Mouse (Mus musculus) MEL (cell line): ENCODE measurements around the gene Qrsl1. TPM values are rescaled to one million over a fixed set of nuclear protein-coding genes. Genes with fewer than 3 reads are reported as not detected.

Experiments
- DNase-seq: peaks from one replicate; pipeline ENCODE4 v3.0.0; 2011; ENCODE audit warnings: low read depth, low spot score
- H3K27ac ChIP-seq: 2 replicates; pipeline ENCODE4 v1.5.1; 2012; ENCODE audit warnings: low read depth, mild to moderate bottlenecking, control low read depth, low read length, moderate library complexity; ENCODE audit not compliant: control insufficient read depth
- H3K27me3 ChIP-seq, 2 experiments: fragments of 150-350 bp in 1 of 2; sonication (generic) in 1 of 2; 2 replicates each; pipeline ENCODE4 v1.6.1; 2012; ENCODE audit warnings: low read length in 2 of 2, mild to moderate bottlenecking in 2 of 2, improper control_type of control experiment in 1 of 2, moderate library complexity in 1 of 2; ENCODE audit not compliant: insufficient read depth in 2 of 2, control insufficient read depth in 1 of 2
- H3K36me3 ChIP-seq, 2 experiments: 2 replicates each; pipeline ENCODE4 v1.6.1; 2012 to 2014; ENCODE audit warnings: low read length in 2 of 2, improper control_type of control experiment in 1 of 2, inconsistent platforms in 1 of 2, mild to moderate bottlenecking in 1 of 2; ENCODE audit not compliant: insufficient read depth in 2 of 2, control insufficient read depth in 1 of 2
- H3K4me1 ChIP-seq, 2 experiments: fragments of 150-350 bp in 1 of 2; sonication (generic) in 1 of 2; 2 replicates each; pipeline ENCODE4 v1.6.1; 2012; ENCODE audit warnings: low read length in 2 of 2, improper control_type of control experiment in 1 of 2, mild to moderate bottlenecking in 1 of 2; ENCODE audit not compliant: insufficient read depth in 2 of 2, control insufficient read depth in 1 of 2
- H3K4me3 ChIP-seq, 2 experiments: fragments of 150-350 bp in 1 of 2; sonication (generic) in 1 of 2; 2 replicates each; pipeline ENCODE4 v1.5.1; 2012; ENCODE audit warnings: low read depth in 2 of 2, low read length in 2 of 2, mild to moderate bottlenecking in 2 of 2, moderate library complexity in 2 of 2, control low read depth in 1 of 2, improper control_type of control experiment in 1 of 2; ENCODE audit not compliant: control insufficient read depth in 1 of 2, insufficient read depth in 1 of 2
- H3K79me2 ChIP-seq: 2 replicates; pipeline ENCODE4 v1.6.1; 2012; ENCODE audit warnings: mild to moderate bottlenecking, low read length, moderate library complexity; ENCODE audit not compliant: control insufficient read depth, poor library complexity, insufficient read depth
- H3K9ac ChIP-seq: 2 replicates; pipeline ENCODE4 v1.6.1; 2012; ENCODE audit warnings: low read depth, mild to moderate bottlenecking, control low read depth, low read length, moderate library complexity; ENCODE audit not compliant: control insufficient read depth, poor library complexity, severe bottlenecking
- H3K9me3 ChIP-seq: fragments of 150-350 bp; sonication (generic); replicated peaks from 2 replicates; pipeline ENCODE4 v1.6.1; 2012; ENCODE audit warnings: mild to moderate bottlenecking, low read length, improper control_type of control experiment, moderate library complexity; ENCODE audit not compliant: insufficient read depth
- CHD1 ChIP-seq: IDR thresholded peaks from 2 replicates; pipeline ENCODE4 v1.6.1; 2012; ENCODE audit warnings: low read depth, mild to moderate bottlenecking, inconsistent platforms, low read length, improper control_type of control experiment
- CHD2 ChIP-seq: IDR thresholded peaks from 2 replicates; pipeline ENCODE4 v1.6.1; 2011; ENCODE audit warnings: low read length, improper control_type of control experiment
- E2F4 ChIP-seq: IDR thresholded peaks from 2 replicates; pipeline ENCODE4 v1.6.1; 2011; ENCODE audit warnings: low read depth, low read length, improper control_type of control experiment, borderline replicate concordance
- HCFC1 ChIP-seq: IDR thresholded peaks from 2 replicates; pipeline ENCODE4 v1.6.1; 2012; ENCODE audit warnings: low read depth, mild to moderate bottlenecking, inconsistent platforms, low read length, improper control_type of control experiment, moderate library complexity
- KAT2A ChIP-seq: conservative IDR thresholded peaks from 2 replicates; pipeline ENCODE4 v1.6.1; 2012; ENCODE audit warnings: low read depth, low read length, improper control_type of control experiment, inconsistent platforms
- MAFK ChIP-seq: IDR thresholded peaks from 2 replicates; pipeline ENCODE4 v1.6.1; 2011; ENCODE audit warnings: low read depth, mild to moderate bottlenecking, low read length, improper control_type of control experiment, borderline replicate concordance
- MAZ ChIP-seq: IDR thresholded peaks from 2 replicates; pipeline ENCODE4 v1.6.1; 2012; ENCODE audit warnings: low read depth, mild to moderate bottlenecking, inconsistent platforms, low read length, improper control_type of control experiment
- MEF2A ChIP-seq: IDR thresholded peaks from 2 replicates; pipeline ENCODE4 v1.6.1; 2014; ENCODE audit warnings: low read depth, mild to moderate bottlenecking, inconsistent platforms, low read length, improper control_type of control experiment; ENCODE audit not compliant: poor library complexity, insufficient replicate concordance, severe bottlenecking; ENCODE audit errors: extremely low read depth
- MYB ChIP-seq: IDR thresholded peaks from 2 replicates; pipeline ENCODE4 v1.6.1; 2011; ENCODE audit warnings: mild to moderate bottlenecking, low read depth, low read length, improper control_type of control experiment
- MYC ChIP-seq: IDR thresholded peaks from 2 replicates; pipeline ENCODE4 v1.6.1; 2011; ENCODE audit warnings: low read depth, mild to moderate bottlenecking, low read length, improper control_type of control experiment, moderate library complexity
- NELFE ChIP-seq: IDR thresholded peaks from 2 replicates; pipeline ENCODE4 v1.6.1; 2011; ENCODE audit warnings: low read depth, low read length, improper control_type of control experiment
- NRF1 ChIP-seq: IDR thresholded peaks from 2 replicates; pipeline ENCODE4 v1.6.1; 2014; ENCODE audit warnings: low read depth, mild to moderate bottlenecking, inconsistent platforms, low read length, improper control_type of control experiment, moderate library complexity; ENCODE audit not compliant: poor library complexity, insufficient read depth, severe bottlenecking
- RCOR1 ChIP-seq: IDR thresholded peaks from 2 replicates; pipeline ENCODE4 v1.6.1; 2012; ENCODE audit warnings: low read depth, mild to moderate bottlenecking, inconsistent platforms, low read length, improper control_type of control experiment
- SIN3A ChIP-seq: IDR thresholded peaks from 2 replicates; pipeline ENCODE4 v1.6.1; 2012; ENCODE audit warnings: low read length, improper control_type of control experiment, inconsistent platforms
- SMC3 ChIP-seq: IDR thresholded peaks from 2 replicates; pipeline ENCODE4 v1.6.1; 2011; ENCODE audit warnings: low read depth, low read length, improper control_type of control experiment
- TAL1 ChIP-seq: IDR thresholded peaks from 2 replicates; pipeline ENCODE4 v1.6.1; 2012; ENCODE audit warnings: mild to moderate bottlenecking, inconsistent platforms, low read length, moderate library complexity, mixed read lengths
- TCF12 ChIP-seq: IDR thresholded peaks from 2 replicates; pipeline ENCODE4 v1.6.1; 2014; ENCODE audit warnings: low read depth, mild to moderate bottlenecking, inconsistent platforms, low read length, improper control_type of control experiment, moderate library complexity
- ZKSCAN1 ChIP-seq: IDR thresholded peaks from 2 replicates; pipeline ENCODE4 v1.6.1; 2012; ENCODE audit warnings: low read depth, mild to moderate bottlenecking, inconsistent platforms, low read length, improper control_type of control experiment, moderate library complexity
- ZMIZ1 ChIP-seq: IDR thresholded peaks from 2 replicates; pipeline ENCODE4 v1.6.1; 2012; ENCODE audit warnings: low read depth, mild to moderate bottlenecking, inconsistent platforms, low read length, improper control_type of control experiment, moderate library complexity
- ZNF384 ChIP-seq: IDR thresholded peaks from 2 replicates; pipeline ENCODE4 v1.6.1; 2012; ENCODE audit warnings: low read depth, mild to moderate bottlenecking, inconsistent platforms, low read length, improper control_type of control experiment
- polyA plus RNA-seq, 2 experiments: library from polyadenylated mRNA; stranded (reverse) in 1 of 2; unstranded in 1 of 2; fragments of >175 nt in 1 of 2; fragments of >200 nt in 1 of 2; gene quantifications; 2 replicates each; pipeline versions ENCODE4 v1.2.1 to v1.2.4; 2012; ENCODE audit warnings: low replicate concordance in 2 of 2, low read depth in 1 of 2; ENCODE audit not compliant: insufficient read length in 2 of 2, insufficient read depth in 1 of 2, missing spikeins in 1 of 2
- total RNA-seq: library from RNA; depleted of rRNA; stranded (reverse); fragments of 300-350 nt; gene quantifications from 2 replicates; pipeline ENCODE4 v1.2.3, GENCODE M21; 2012

Gene Qrsl1
- total and polyA plus RNA-seq, 3 experiments: 19.1 to 19.5 TPM; not detected in 1

DNA sequence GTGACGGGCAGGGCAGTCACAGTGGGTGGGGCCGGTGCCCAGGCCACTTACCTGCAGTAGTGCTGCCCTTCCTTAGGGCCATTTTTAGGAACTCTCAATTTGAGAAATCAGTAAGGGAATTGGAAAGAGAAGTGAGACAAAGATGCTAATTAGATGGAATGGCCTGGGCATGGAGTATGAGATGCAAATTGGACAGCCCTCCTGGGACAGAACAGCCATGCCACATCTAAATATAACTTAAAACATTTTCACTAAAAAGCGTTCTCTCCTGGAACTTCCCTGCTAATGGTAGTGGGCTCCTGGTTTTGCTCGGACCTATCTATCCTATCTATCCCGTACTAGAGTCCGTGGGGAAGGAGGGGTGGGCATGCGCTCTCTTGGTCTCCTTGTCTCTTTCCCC is 3.3 kb downstream of the Qrsl1 start:
- Histone ChIP-seq H3K4me1 (peaks cover 2 to 9% of the 10 kb centered on the region in 2 experiments; a peak in 3 of 4 replicates), H3K9ac (no peak overlapping the region), H3K27me3 (no peaks in the 10 kb centered on the region), H3K79me2 (peaks cover 15% of the 10 kb centered on the region), H3K36me3 (peaks cover 2 to 11% of the 10 kb centered on the region in 2 experiments), H3K4me3 (no peak overlapping the region), H3K9me3 (no peaks in the 10 kb centered on the region), H3K27ac (no peak overlapping the region)
- TF ChIP-seq MAZ (no peak), TAL1 (no peak), NRF1 (no peak), KAT2A (no peak), CHD1 (no peak), RCOR1 (no peak), ZMIZ1 (no peak), E2F4 (no peak), ZNF384 (no peak), CHD2 (no peak), MAFK (no peak), HCFC1 (no peak), MEF2A (no peak), NELFE (no peak)
- no peak for DNase-seq

GRCm38 (mm10) chr10:43896065-43896464 is 5.5 kb downstream of the Qrsl1 start:
- H3K9ac ChIP-seq: no peak overlapping the region
- H3K36me3 ChIP-seq: peaks cover 2% of the 10 kb centered on the region in 2 experiments
- no peaks in the 10 kb centered on the region for H3K9me3 ChIP-seq
- peaks cover 2% of the 10 kb centered on the region; the same call in 1 of the 2 replicates for H3K79me2 ChIP-seq
- no peaks in the 10 kb centered on the region for H3K27me3 ChIP-seq
- no peak overlapping the region for H3K27ac ChIP-seq
- H3K4me1 ChIP-seq: peaks cover 0 to 2% of the 10 kb centered on the region in 2 experiments; a peak in 1 of 4 replicates
- TF ChIP-seq RCOR1 (no peak), TCF12 (no peak), SMC3 (no peak), ZMIZ1 (no peak), MYC (no peak), MYB (no peak), SIN3A (no peak), HCFC1 (no peak), ZKSCAN1 (no peak)
- no peak for DNase-seq
- H3K4me3 ChIP-seq: no peak overlapping the region
